Mouse (Mus musculus): ENCODE data around the gene Sept12. TPM values are rescaled to one million over a fixed set of nuclear protein-coding genes. Genes with fewer than 3 reads are reported as not detected.

The Sept12 gene
- polyA plus RNA-seq, 1 experiment from 2014 or later: not detected

DNA sequence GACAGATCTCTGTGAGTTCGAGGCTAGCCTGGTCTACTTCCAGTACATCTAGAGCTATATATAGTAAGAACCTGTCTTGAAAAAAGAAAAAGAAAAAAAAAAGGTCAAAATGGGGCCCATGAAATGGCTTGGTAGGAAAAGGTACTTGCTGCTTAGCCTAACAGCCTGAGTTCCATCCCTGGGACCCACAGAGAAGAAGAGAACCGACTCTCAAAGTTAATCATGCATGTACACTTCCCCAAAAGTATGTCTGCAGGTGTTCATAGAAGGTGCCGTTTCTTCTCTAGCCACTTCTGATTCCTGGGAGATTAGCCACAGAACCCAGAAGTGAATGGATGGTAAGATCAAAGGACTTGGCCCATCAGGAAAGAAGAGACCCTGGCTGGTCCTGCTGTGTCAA is 29.2 kb downstream of the Sept12 start:
- ATAC-seq (replicated peaks; ENCODE audit: insufficient number of reproducible peaks, low FRiP score, low TSS enrichment, low read depth) (no peak), DNase-seq (ENCODE audit: low spot score) (no peak)
- Histone ChIP-seq H3K4me2 (ENCODE audit: low read depth, low read length) (no peak overlapping the region), H3K9me3 (replicated peaks; ENCODE audit: control insufficient read depth, low read length) (no peaks in the 10 kb centered on the region), H3K27ac (replicated peaks; ENCODE audit: low read depth, low read length) (no peak overlapping the region), H3K9ac (replicated peaks; ENCODE audit: low read length) (no peak overlapping the region), H3K36me3 (replicated peaks; ENCODE audit: control insufficient read depth, insufficient read depth, low read depth, low read length) (no peaks in the 10 kb centered on the region), H3K27me3 (ENCODE audit: control insufficient read depth, insufficient read depth, low read length) (no peaks in the 10 kb centered on the region), H3K4me3 (ENCODE audit: low read depth, low read length) (no peak overlapping the region), H3K4me1 (ENCODE audit: control insufficient read depth, insufficient read depth, low read length) (no peaks in the 10 kb centered on the region; the same call in 1 of the 2 replicates)
- 81% methylated on average over 3 of the region's 3 CpGs for WGBS

DNA sequence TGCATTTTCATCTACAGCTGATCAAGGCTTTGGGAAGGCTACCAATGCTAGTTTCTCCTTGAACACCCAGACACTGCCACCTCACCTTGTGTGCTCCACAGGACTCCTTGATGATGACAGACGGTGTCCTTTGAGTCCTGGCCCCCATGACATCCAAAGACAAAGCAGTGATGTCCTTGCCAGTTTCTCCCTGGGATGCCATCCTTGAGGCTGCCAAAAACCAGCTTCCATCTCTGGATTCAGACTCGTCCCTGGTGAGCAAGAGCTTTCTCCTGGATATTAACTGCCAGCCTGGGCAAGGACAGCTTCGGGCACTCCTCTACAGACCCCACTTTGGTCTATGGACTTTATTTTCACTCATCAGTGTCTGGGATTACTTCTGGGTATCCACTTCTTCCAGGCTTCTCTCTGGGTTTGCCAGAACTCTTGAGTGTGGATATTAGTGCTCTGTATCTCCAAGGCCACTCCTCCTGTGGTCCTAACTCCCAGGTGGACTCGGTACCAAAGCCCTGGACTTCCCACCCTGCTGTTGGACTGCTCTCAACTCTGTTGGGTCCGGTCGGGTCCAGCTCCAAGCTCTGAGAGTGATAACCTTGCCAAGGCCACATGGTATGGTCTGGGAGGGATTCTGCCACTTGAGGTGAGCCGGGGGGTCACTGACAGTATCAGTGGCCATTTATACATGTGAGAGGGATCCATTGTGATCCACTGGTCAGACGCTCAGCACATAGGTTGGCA is 32.1 kb downstream of the Sept12 start:
- Histone ChIP-seq H3K36me3 (replicated peaks; ENCODE audit: control insufficient read depth, insufficient read depth, low read depth, low read length) (no peaks in the 10 kb centered on the region), H3K4me1 (ENCODE audit: control insufficient read depth, insufficient read depth, low read length) (no peaks in the 10 kb centered on the region; the same call in 1 of the 2 replicates), H3K9me3 (replicated peaks; ENCODE audit: control insufficient read depth, low read length) (no peaks in the 10 kb centered on the region), H3K9ac (replicated peaks; ENCODE audit: low read length) (no peak overlapping the region), H3K27ac (replicated peaks; ENCODE audit: low read depth, low read length) (no peak overlapping the region), H3K4me3 (ENCODE audit: low read depth, low read length) (no peak overlapping the region), H3K4me2 (ENCODE audit: low read depth, low read length) (no peak overlapping the region), H3K27me3 (ENCODE audit: control insufficient read depth, insufficient read depth, low read length) (no peaks in the 10 kb centered on the region)
- no peak for DNase-seq (ENCODE audit: low spot score)
- ATAC-seq (replicated peaks; ENCODE audit: insufficient number of reproducible peaks, low FRiP score, low TSS enrichment, low read depth): no peak
- 89% methylated on average over 8 of the region's 8 CpGs for WGBS

DNA sequence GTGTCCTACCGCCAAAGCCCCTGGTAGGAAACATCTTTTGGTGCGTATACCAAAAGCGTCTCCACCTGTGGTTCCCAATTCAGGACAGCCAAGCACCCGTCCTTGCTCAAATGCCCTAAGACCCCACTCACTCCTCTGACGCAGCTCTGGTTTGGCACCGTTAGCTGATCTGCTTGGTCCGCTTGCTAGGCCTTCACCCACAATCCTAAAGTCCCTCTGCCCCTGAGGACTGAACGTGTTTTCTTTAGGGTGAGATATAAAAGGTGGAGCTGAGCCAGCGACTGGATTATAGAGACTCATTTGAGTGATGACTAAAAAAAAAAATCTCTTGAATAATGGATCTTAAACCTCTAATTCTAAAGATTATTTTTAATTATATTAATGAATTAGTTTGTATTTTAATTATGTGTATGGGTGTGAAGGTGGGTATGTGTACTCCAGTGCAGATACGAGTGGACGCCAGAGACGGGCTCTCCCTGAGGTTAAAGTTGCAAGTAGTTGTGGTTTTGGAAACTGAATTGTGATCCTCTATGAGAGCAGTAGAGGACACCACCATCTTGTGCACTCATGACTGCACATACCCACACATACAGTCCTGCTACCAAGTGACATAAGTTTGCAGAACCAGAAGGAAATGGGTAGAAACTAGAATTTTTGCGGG is 32.8 kb downstream of the Sept12 start:
- Histone ChIP-seq H3K36me3 (replicated peaks; ENCODE audit: control insufficient read depth, insufficient read depth, low read depth, low read length) (no peaks in the 10 kb centered on the region; the same call in 1 of the 2 replicates), H3K9me3 (replicated peaks; ENCODE audit: control insufficient read depth, low read length) (no peaks in the 10 kb centered on the region), H3K27me3 (ENCODE audit: control insufficient read depth, insufficient read depth, low read length) (no peaks in the 10 kb centered on the region), H3K27ac (replicated peaks; ENCODE audit: low read depth, low read length) (no peak overlapping the region), H3K9ac (replicated peaks; ENCODE audit: low read length) (peak overlapping the region; percentile 75), H3K4me1 (ENCODE audit: control insufficient read depth, insufficient read depth, low read length) (no peaks in the 10 kb centered on the region; the same call in 1 of the 2 replicates), H3K4me2 (ENCODE audit: low read depth, low read length) (peak overlapping the region; percentile 71), H3K4me3 (ENCODE audit: low read depth, low read length) (peak overlapping the region; percentile 80)
- WGBS: 26% methylated on average over 13 of the region's 13 CpGs
- peak; percentile 24 for ATAC-seq (replicated peaks; ENCODE audit: insufficient number of reproducible peaks, low FRiP score, low TSS enrichment, low read depth)
- peak; percentile 14 for DNase-seq (ENCODE audit: low spot score)

DNA sequence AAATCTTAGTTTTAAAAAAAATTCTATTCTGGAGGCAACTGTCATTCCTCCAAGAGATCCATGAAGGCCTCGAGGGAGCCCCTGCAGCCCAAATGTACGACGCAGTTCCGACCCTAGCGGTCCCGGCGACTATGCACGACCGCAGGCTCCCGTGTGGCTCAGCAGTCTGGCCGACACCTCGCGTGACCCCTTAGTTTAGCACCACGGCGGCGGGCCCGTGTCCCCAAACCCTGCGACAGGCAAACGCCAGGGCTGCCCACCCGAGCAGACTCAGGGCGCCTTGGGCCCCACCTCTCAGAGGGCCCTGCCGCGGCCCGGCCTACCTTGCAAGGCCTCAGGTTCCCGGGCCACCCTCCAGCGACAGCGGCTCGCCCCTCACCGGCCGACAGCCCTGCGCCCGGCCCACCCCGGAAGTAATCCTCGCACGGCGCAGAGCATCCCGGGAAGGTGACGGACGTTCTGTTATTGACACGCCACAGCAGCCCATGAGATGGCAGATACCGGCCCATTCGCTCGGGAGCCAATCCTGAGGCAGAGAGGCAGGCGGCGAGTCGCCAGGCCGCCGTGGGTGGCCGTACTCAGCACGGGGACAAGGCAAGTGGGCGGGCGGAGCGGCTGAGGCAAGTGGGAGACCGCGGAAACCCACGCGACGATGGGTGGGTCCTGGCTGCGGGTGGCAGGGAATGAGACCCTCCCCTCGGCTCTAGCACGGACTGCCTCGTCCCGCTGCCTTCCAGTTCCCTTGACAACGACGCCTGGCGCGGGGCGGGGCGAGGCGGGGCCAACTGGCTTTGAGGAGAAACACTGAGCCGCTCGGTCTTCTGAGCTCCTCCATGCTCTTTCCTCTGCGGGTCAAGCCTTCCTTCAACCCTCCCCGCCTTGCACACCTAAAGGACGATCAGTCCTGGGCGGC is 33.6 kb downstream of the Sept12 start, which contains the start of gene Anks3:
Gene Anks3, minus strand, starts transcription at position 409 of the 913 bp plus-strand sequence.
- DNase-seq (ENCODE audit: low spot score) (peak; percentile 93), ATAC-seq (replicated peaks; ENCODE audit: insufficient number of reproducible peaks, low FRiP score, low TSS enrichment, low read depth) (peak; percentile 99)
- Histone ChIP-seq H3K36me3 (replicated peaks; ENCODE audit: control insufficient read depth, insufficient read depth, low read depth, low read length) (no peaks in the 10 kb centered on the region; the same call in 1 of the 2 replicates), H3K27me3 (ENCODE audit: control insufficient read depth, insufficient read depth, low read length) (no peaks in the 10 kb centered on the region), H3K9ac (replicated peaks; ENCODE audit: low read length) (peak within 1 kb of the TSS; percentile 75), H3K4me3 (ENCODE audit: low read depth, low read length) (peak within 1 kb of the TSS; percentile 80), H3K4me1 (ENCODE audit: control insufficient read depth, insufficient read depth, low read length) (no peaks in the 10 kb centered on the region; the same call in 1 of the 2 replicates), H3K9me3 (replicated peaks; ENCODE audit: control insufficient read depth, low read length) (no peaks in the 10 kb centered on the region), H3K27ac (replicated peaks; ENCODE audit: low read depth, low read length) (no peak within 1 kb of the TSS; the same call in 1 of the 2 replicates), H3K4me2 (ENCODE audit: low read depth, low read length) (peak within 1 kb of the TSS; percentile 71)
- WGBS: under 1% methylated on average over 76 of the region's 76 CpGs

- 47% methylated on average over 9 of the region's 9 CpGs for WGBS
- Histone ChIP-seq H3K27me3 (ENCODE audit: control insufficient read depth, insufficient read depth, low read length) (no peaks in the 10 kb centered on the region), H3K9ac (replicated peaks; ENCODE audit: low read length) (peak overlapping the region; percentile 75), H3K4me1 (ENCODE audit: control insufficient read depth, insufficient read depth, low read length) (no peaks in the 10 kb centered on the region; the same call in 1 of the 2 replicates), H3K4me2 (ENCODE audit: low read depth, low read length) (peak overlapping the region; percentile 71), H3K36me3 (replicated peaks; ENCODE audit: control insufficient read depth, insufficient read depth, low read depth, low read length) (no peaks in the 10 kb centered on the region; the same call in 1 of the 2 replicates), H3K27ac (replicated peaks; ENCODE audit: low read depth, low read length) (no peak overlapping the region), H3K4me3 (ENCODE audit: low read depth, low read length) (peak overlapping the region; percentile 80), H3K9me3 (replicated peaks; ENCODE audit: control insufficient read depth, low read length) (no peaks in the 10 kb centered on the region)
- ATAC-seq (replicated peaks; ENCODE audit: insufficient number of reproducible peaks, low FRiP score, low TSS enrichment, low read depth) (no peak), DNase-seq (ENCODE audit: low spot score) (peak; percentile 5)
Observed at GRCm38 (mm10) chr16:4963346-4963745, 34.3 kb downstream of the Sept12 start.

DNA sequence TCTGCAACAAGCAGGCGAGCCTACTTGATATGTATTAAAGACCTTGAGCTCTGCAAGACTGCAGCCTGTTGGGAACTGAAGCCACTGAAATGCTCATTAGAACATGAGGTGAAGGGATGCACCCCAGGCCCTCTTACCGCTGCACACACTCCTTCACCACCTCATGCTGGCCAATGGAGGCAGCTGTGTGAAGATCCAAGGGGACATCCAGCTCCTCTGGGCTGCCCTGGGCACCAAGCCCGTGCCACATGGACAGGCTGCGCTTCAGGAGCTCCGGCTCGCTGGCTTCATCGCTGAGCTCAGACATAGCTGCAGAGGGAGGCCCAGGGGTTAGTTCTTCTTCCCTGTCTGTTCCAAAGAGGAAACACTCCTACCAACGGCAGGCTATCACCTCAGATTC is 37.4 kb downstream of the Sept12 start:
- Histone ChIP-seq H3K4me1 (ENCODE audit: control insufficient read depth, insufficient read depth, low read length) (no peaks in the 10 kb centered on the region; the same call in 1 of the 2 replicates), H3K4me2 (ENCODE audit: low read depth, low read length) (no peak overlapping the region), H3K9me3 (replicated peaks; ENCODE audit: control insufficient read depth, low read length) (no peaks in the 10 kb centered on the region), H3K4me3 (ENCODE audit: low read depth, low read length) (no peak overlapping the region), H3K27me3 (ENCODE audit: control insufficient read depth, insufficient read depth, low read length) (no peaks in the 10 kb centered on the region), H3K36me3 (replicated peaks; ENCODE audit: control insufficient read depth, insufficient read depth, low read depth, low read length) (no peaks in the 10 kb centered on the region; the same call in 1 of the 2 replicates), H3K27ac (replicated peaks; ENCODE audit: low read depth, low read length) (no peak overlapping the region), H3K9ac (replicated peaks; ENCODE audit: low read length) (no peak overlapping the region)
- WGBS: 79% methylated on average over 8 of the region's 8 CpGs
- DNase-seq (ENCODE audit: low spot score) (no peak), ATAC-seq (replicated peaks; ENCODE audit: insufficient number of reproducible peaks, low FRiP score, low TSS enrichment, low read depth) (no peak)

- WGBS: 92% methylated on average over 3 of the region's 3 CpGs
- H3K27me3 ChIP-seq (ENCODE audit: control insufficient read depth, insufficient read depth, low read length): no peaks in the 10 kb centered on the region
- no peak for ATAC-seq (replicated peaks; ENCODE audit: insufficient number of reproducible peaks, low FRiP score, low TSS enrichment, low read depth)
- H3K4me2 ChIP-seq (ENCODE audit: low read depth, low read length): no peak overlapping the region
- H3K4me1 ChIP-seq (ENCODE audit: control insufficient read depth, insufficient read depth, low read length): no peaks in the 10 kb centered on the region
- H3K27ac ChIP-seq (replicated peaks; ENCODE audit: low read depth, low read length): no peak overlapping the region
- DNase-seq (ENCODE audit: low spot score): no peak
- H3K36me3 ChIP-seq (replicated peaks; ENCODE audit: control insufficient read depth, insufficient read depth, low read depth, low read length): peaks cover 2% of the 10 kb centered on the region
- no peak overlapping the region for H3K9ac ChIP-seq (replicated peaks; ENCODE audit: low read length)
- no peak overlapping the region for H3K4me3 ChIP-seq (ENCODE audit: low read depth, low read length)
- no peaks in the 10 kb centered on the region for H3K9me3 ChIP-seq (replicated peaks; ENCODE audit: control insufficient read depth, low read length)
Observed at GRCm38 (mm10) chr16:4957446-4957845, 40.2 kb downstream of the Sept12 start.

All from embryonic facial prominence, embryonic 11.5 days (tissue).